Mouse (Mus musculus) thymus, postnatal 25 days (tissue): ENCODE data around the gene Gm20662.
A peak's percentile ranks its signal among the peaks of the same experiment; 100 is the strongest.

ENCODE experiments used
- DNase-seq: peaks from one replicate; pipeline ENCODE4 v3.0.0; 2022

Gm20662 gene

GRCm38 (mm10) chr9:108054331-108055040 lies 58.3 kb downstream of the Gm20662 start:
- DNase-seq: no peak

DNA sequence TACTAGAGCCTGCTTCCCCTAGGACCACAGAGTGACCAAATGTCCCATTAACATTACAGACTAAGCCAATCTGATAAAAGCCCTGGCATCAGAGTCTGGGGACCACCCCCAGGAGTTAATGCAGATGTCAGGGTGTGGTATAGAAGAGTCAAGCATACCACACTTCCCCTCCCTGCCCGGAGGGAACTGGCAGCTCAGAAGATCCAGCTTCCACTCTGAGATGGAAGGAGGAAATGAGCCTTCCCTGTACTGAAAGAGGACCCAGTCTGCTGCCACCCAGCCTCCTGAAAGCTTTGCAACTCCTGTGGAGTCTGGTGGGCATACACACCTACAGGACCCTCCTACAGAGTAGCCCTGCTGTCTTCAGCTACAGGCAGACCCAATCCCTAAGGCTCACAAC lies 58.9 kb downstream of the Gm20662 start:
- DNase-seq: no peak

DNA sequence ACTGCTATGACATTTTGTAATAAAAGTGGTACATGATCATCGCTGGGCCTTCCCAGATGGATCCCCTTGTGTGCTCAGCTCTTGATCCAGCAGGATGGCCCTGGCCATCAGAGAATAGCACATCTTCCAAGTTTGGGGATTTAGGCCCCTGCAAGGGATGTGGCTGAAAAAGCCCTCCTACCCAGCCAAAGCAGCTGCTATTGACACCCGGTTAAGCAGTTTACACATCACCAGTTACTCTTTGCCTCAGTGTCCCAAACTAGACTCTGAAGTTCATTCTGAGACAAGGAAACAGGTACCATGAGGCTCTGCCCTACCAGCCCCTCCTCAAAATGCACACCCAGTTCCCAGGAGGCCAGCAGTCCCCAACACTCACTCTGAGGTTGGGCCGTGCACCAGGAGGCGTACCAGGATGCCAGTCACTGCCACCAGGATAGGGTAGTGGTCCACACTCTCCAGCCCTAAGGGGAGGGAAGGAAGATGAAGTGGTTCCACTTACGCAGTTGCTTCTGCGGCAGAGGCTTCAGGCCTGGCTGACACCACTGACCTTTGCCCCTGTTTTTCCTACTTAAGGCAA lies 59.6 kb downstream of the Gm20662 start:
- DNase-seq: no peak

DNA sequence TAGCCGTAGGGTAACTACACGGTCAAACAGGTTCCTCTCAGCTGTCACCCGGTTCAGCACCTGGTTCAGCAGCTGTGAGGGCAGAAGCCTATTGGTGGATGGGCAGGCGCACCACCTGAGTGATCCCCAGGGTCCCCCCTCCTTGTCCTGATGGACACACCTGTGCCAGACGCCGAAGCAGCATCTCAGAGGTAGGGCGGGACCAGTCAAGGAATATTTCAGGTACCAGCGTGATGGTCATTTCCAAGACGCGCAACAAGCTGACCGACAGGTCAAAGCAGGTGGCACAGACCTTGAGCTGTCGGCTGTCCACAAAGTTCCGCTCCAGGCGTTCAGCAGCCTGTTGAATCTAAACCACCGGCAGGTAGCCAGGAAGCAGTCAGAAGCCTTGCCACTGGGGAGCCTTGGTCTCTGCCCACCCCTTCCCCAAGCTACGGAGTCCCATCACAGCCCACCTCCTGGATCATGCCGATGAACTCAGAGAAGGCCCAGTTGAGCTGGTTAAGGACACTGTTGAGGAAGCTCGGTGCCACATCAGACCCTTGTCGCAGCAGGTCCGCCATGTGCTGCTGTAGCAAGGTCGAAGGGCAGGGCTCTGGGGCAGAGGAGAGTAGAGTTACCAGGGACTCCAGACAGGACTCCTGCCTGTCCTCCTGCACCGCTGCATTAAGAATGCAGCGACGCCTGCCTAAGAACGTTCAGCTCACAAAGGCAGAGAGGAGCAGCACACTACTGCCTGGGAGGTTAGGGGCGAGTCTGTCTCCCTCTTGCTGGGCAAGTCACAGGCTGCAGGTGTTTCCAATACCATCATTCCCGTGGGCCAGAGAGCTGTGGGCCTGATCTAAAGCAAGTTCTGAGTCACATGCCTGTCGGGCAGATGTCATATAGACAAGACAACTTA lies 60.5 kb downstream of the Gm20662 start:
- no peak for DNase-seq

DNA sequence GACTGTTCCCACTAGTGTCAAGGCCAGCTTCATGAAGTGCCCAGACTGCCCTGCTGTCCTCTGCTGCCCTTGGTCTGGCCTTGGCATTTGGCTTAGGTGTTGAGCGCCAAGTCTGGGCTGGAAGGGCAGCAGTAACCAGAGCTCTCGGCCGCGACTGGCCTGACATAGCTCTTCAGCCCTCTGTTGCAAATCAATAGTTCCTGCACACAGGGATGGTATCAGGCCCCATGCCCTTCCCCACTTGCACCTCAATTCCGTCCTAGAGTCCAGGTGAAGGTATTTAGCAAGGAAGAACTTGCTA lies 61.1 kb downstream of the Gm20662 start:
- DNase-seq: no peak

DNA sequence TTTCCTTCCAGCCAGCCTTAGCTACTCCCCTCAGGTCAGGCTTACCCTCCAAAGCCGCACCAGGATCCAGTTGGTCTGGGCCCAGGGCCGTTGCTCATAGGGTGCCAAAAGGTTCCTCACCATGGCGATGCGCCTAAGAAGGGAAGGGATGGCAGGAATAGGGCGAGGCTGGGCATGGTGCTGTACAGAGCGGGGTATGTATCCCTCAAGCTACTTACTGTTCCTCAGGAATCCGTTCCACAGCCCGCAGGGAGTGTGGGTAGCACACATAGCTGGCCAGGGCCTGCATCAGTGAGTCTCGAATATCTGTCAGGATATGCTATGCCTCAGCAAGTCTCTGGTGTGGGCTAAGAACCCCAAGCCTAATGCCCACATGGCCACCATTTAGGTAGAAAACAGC lies 62.1 kb downstream of the Gm20662 start:
- no peak for DNase-seq

DNA sequence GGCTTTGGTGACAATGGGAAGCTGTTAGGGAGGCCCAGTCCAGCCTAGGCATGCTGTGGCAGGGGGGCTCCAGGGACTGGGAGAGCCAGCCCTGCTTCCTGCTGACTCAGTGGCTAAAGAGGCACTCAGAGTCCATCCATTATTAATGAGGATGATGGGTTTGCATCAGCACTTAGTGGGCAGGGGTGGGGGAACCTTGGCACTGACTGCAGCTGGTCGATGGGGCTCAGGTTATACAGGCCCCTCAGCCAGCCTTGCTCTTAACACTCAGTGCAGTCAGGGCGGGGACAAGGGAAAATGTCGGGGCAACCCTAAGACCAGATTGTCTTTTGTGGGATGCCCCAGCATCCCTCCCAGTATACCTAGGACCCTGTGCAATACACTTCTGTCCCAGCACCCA lies 66.0 kb downstream of the Gm20662 start:
- no peak for DNase-seq

- no peak for DNase-seq
Observed at GRCm38 (mm10) chr9:108063361-108063760, 67.2 kb downstream of the Gm20662 start.

DNA sequence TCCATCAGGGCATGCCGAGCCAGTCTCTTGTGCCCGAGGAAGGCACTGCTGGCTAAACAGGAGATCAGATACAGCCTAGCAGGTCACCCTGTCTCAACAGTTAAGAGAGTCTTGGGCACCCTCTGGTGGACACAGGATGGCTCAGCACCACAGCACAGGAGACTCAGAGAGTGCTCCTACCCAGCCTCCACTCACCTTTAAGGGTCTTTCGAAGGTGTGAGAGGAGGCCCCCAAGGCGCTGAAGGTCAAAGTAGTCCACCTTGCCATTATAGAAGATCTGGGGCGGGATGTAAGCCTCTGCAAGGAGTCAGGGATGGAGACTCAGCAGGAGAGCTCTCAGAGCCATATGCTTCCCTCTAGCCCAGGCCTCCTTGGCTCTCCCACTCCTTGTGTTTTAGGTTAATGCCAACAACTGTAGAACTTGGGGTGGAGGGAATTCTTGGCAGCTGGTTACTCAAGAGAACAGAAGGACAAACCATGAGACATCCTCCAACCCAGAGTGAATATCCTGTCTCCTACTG lies 69.4 kb downstream of the Gm20662 start:
- DNase-seq: peak; percentile 67

- no peak for DNase-seq
Observed at GRCm38 (mm10) chr9:108067199-108067598, 71.0 kb downstream of the Gm20662 start.

DNA sequence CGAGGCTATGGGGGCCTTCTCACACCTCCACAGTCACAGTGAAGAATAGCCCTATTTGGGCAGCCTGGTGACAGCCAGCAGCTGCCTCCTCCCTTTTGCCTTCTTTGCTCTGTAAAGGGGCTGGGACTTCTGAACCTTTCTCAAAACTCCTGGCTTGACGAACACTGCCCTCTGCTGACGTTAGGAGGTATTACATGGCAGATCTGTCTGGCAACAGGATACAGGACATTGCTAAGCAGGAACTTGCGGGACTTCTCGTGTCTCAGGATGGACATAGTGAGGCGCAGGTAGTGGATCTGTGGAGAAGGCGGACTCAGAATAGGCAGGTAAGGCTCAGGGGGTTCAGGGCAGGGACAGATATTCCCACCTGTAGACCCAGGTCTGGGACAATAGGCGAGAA lies 71.8 kb downstream of the Gm20662 start:
- DNase-seq: peak; percentile 82

GRCm38 (mm10) chr9:108069007-108069406 lies 72.9 kb downstream of the Gm20662 start:
- no peak for DNase-seq

GRCm38 (mm10) chr9:108069529-108069928 lies 73.4 kb downstream of the Gm20662 start:
- no peak for DNase-seq

DNA sequence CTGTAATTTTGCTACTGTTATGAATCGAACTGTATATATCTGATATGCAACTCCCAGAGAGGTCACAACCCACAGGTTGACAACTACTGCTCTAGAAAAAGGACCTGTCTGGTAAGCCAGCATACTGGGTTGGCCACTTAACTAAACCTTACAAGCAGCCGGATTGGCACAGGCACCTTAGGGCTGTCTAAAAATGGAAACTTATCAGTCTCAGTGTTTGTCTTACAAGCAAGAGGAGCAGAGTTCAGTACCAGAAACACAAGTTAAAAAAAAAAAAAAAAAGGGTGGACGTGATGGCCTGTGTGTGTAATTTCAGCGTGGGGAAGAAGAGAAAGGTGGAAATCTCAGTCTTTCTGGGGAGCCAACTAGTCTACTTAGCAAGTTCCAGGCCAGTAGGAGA lies 75.7 kb downstream of the Gm20662 start:
- no peak for DNase-seq

DNA sequence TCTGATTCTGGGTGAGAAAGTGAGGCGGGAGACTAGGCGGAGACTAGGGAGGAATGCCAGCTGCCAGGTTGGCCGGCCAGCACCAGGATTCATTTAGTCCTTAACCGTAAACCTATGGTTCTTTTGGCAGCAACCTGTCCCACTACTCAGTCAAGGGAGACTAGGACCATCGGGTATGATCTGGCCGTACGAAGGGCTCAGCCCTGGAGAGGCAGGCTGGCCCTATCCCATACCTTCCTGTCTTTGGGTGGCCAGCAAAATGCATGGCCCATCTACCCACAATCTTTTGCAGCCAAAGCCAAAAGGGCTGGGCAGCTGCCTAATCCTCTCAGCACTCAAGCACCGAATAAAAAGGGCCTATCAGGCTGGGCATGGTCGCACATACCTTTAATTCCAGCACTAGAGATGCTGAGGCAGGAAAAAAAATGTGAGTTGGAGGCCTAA lies 76.4 kb downstream of the Gm20662 start:
- DNase-seq: no peak

GRCm38 (mm10) chr9:108073141-108073930 lies 77.2 kb downstream of the Gm20662 start:
- no peak for DNase-seq

DNA sequence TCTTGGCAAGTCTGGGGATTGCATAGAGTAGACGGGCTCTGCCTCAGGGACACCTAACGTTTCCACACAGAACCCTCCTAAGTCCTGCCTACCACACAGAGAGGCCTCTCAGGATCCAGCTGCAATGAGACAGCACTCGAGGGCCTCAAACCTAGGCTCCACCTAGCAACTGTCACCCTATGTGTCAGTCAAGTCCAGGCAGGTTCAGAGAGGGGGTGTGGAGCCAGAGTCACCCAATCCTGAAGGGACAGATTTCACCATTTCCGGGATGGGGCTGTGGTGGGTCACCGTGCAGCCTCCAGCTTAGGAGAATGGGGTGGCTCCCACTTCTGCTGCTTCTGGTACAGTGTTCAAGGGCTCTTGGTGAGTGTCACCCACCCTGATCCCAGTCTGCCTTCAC lies 84.0 kb downstream of the Gm20662 start, which contains the start of gene Mst1:
TSS of gene Mst1 (plus strand) at position 269 of the 400 bp plus-strand sequence.
- no peak for DNase-seq

- DNase-seq: no peak
Observed at GRCm38 (mm10) chr9:108082549-108082948, 86.4 kb downstream of the Gm20662 start.

GRCm38 (mm10) chr9:108082988-108083431 lies 86.9 kb downstream of the Gm20662 start, which contains the start of gene Rnf123:
Rnf123 (minus strand) TSS chr9:108083346.
- DNase-seq: no peak

DNA sequence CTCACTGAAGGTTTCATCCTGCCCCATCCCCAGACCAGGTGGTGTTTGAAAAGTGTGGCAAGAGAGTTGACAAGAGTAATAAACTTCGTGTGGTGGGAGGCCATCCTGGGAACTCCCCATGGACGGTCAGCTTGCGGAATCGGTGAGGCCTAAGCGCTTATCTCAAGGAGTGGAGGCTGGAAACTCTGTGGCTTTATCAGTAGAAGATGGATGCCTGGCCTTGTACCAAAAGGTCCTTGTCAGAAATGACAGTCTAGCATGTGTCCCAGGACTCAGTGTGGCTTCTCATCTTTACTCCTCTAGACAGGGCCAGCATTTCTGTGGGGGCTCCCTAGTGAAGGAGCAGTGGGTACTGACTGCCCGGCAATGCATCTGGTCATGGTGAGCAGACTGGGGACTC lies 87.4 kb downstream of the Gm20662 start:
- no peak for DNase-seq

DNA sequence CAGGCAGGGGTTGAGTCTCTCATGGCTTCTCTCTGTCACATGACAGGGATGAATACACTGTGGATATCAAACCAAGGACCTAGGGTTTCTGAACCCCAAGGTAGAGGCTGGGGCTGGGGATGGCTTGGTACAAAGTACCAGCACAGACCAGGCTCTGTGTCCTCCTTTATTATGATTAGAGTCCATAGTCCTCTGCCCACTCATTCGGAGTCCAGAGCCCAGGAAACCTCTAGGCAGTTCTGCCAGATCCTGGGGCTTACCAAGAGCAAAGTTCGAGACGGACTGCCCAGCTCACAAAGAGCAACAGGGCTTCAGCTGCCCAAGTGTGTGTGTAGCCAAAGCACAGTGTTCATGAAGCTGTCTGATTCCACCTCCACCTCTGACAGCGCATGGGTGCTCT lies 89.1 kb downstream of the Gm20662 start:
- DNase-seq: no peak

- DNase-seq: no peak
Observed at GRCm38 (mm10) chr9:108090611-108091120, 94.5 kb downstream of the Gm20662 start.
